Mouse (Mus musculus): Measurements from ENCODE around the gene Rps12-ps3.

GRCm38 (mm10) chr19:59371016-59371415, 48.9 kb downstream of the Rps12-ps3 start:
- no peak for TF ChIP-seq CTCF (IDR thresholded peaks at IDR 0.05; ENCODE audit: insufficient read depth, low read length)
- TF ChIP-seq POLR2A (IDR thresholded peaks at IDR 0.05; ENCODE audit: borderline replicate concordance, extremely low read depth, low read depth, low read length): no peak

Data from lung, adult 2 months (tissue).